Mouse (Mus musculus): ENCODE measurements at regions not wholly inside any gene's neighbourhood (a gene's known extent, or its start where the extent isn't known, plus 50 kb on each side); places are given as distances from the start of the nearest gene placed in this dataset.

DNA sequence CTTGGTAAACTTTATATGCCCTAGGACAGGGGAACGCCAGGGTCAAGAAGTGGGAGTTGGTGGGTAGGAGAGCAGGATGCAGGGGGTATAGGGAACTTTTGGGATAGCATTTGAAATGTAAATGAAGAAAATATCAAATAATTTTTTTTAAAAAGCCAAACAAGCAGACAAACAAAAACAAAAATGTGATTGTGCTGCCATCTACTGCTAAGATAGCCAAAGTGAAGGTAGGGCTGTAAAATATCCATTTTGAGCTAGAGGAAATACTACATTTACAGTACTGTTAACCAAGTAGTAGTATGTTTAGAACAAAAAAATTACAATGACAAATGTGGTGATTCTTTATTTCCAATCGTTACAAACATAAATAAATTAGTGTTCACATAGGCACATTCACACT, 1213.6 kb downstream of the Rpia start:
- Histone ChIP-seq H3K9ac (replicated peaks; ENCODE audit: low read length) (no peak overlapping the region), H3K9me3 (ENCODE audit: control insufficient read depth, low read length) (no peaks in the 10 kb centered on the region), H3K4me2 (ENCODE audit: low read length) (no peak overlapping the region), H3K27me3 (ENCODE audit: control insufficient read depth, insufficient read depth, low read length) (no peaks in the 10 kb centered on the region), H3K4me3 (replicated peaks; ENCODE audit: low read depth, low read length) (no peak overlapping the region), H3K27ac (replicated peaks; ENCODE audit: low read depth, low read length) (no peak overlapping the region), H3K36me3 (ENCODE audit: control insufficient read depth, insufficient read depth, low read length) (no peaks in the 10 kb centered on the region), H3K4me1 (ENCODE audit: control insufficient read depth, insufficient read depth, low read length) (no peaks in the 10 kb centered on the region)
- no peak for ATAC-seq (ENCODE audit: low FRiP score, low TSS enrichment)
- DNase-seq, result peak; percentile 4
- 80% methylated on average over 2 of the region's 2 CpGs for WGBS
